9 mouse cellular contexts compared by ENCODE assay signal in the genomic region with DNA sequence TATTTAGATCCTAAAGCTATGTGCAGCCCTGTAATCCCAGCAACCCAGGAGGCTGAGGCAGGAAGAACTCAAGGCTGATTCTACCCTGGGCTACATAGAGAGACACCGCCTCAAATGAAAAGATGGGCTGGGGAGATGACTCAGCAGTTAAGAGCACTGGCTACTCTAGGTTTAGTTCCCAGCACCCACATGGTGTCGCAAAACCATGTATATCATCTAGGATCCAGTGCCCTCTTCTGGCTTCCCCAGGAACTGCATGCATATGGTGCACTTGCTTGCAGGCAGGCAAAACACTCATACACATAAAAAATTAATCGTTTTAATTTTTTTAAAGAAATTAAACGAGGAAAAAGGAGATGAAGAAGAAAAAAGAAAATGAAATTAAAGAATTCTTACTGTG. TPM values are rescaled to one million over a fixed set of nuclear protein-coding genes. Genes with fewer than 3 reads are reported as not detected.
DNase-seq lines count a peak whose midpoint lies in the region; ATAC-seq and TF ChIP-seq lines count a peak whose summit lies in the region.
"Had no signal": no experiment of that assay in that cellular context is flagged by ENCODE, and none has a peak within 500 bp of the region (broad histone marks: within the 10 kb centered on the region; RNA-seq: fewer than 3 reads in every experiment).

No protein-coding gene starts in this region.

- 77% methylated on average over 4 of the region's 4 CpGs for WGBS in heart, embryonic 11.5 days (ENCODE audit: insufficient replicate concordance)
- 90% methylated on average over 4 of the region's 4 CpGs for WGBS in thymus, adult 2 months

- TF ChIP-seq POLR2A in thymus, adult 2 months (IDR thresholded peaks at IDR 0.05; ENCODE audit: control insufficient read depth, extremely low read depth, insufficient read depth, low read length, poor library complexity): no peak

- H3K9ac ChIP-seq in heart, embryonic 11.5 days (ENCODE audit: low read depth, low read length): no peak overlapping the region

- H3K27ac ChIP-seq in heart, embryonic 11.5 days (ENCODE audit: low read depth, low read length): no peak overlapping the region
- H3K27ac ChIP-seq in thymus, adult 2 months (ENCODE audit: control insufficient read depth, insufficient read depth, low read length): no peak overlapping the region

- no peaks in the 10 kb centered on the region for H3K36me3 ChIP-seq in heart, embryonic 11.5 days (ENCODE audit: control insufficient read depth, insufficient read depth, low read length)
- H3K36me3 ChIP-seq in thymus, adult 2 months (ENCODE audit: control insufficient read depth, insufficient read depth, low read length): no peaks in the 10 kb centered on the region

- H3K27me3 ChIP-seq in heart, embryonic 11.5 days (ENCODE audit: control insufficient read depth, insufficient read depth, low read length): no peaks in the 10 kb centered on the region
- H3K27me3 ChIP-seq in thymus, adult 2 months (ENCODE audit: control insufficient read depth, insufficient read depth, low read length): no peaks in the 10 kb centered on the region

- DNase-seq in heart, postnatal 4 days: peak; percentile 12
- peak; percentile 28 for DNase-seq in thymus, adult 2 months
- no peak for DNase-seq in thymus, postnatal 0 days (ENCODE audit: low spot score)
- DNase-seq in kidney, postnatal 4 days: peak; percentile 29 to 30
- DNase-seq in left cerebral cortex, adult 8-10 months (ENCODE audit: low spot score in 2 of 2): no peak
- no peak for DNase-seq in yolk sac, embryonic 10.5 days (ENCODE audit: low spot score)
- DNase-seq: cerebellum, adult 9-10 months had no signal

- no peak overlapping the region for H3K4me2 ChIP-seq in heart, embryonic 11.5 days

- no peak for ATAC-seq in heart, embryonic 11.5 days (replicated peaks; ENCODE audit: insufficient number of reproducible peaks, low FRiP score, low TSS enrichment)
- no peak for ATAC-seq in monocyte, adult 5-6 weeks (replicated peaks; ENCODE audit: insufficient number of reproducible peaks, low FRiP score, low TSS enrichment, poor library complexity, severe bottlenecking)

- H3K4me1 ChIP-seq in heart, embryonic 11.5 days (ENCODE audit: control insufficient read depth, insufficient read depth, low read length): no peaks in the 10 kb centered on the region
- H3K4me1 ChIP-seq in thymus, adult 2 months (replicated peaks; ENCODE audit: control insufficient read depth, insufficient read depth, low read length): no peaks in the 10 kb centered on the region

- no peak overlapping the region for H3K4me3 ChIP-seq in heart, embryonic 11.5 days (ENCODE audit: low read depth, low read length)
- H3K4me3 ChIP-seq in thymus, adult 2 months (ENCODE audit: control insufficient read depth, insufficient read depth, low read length): no peak overlapping the region

- TF ChIP-seq CTCF in thymus, adult 2 months (IDR thresholded peaks at IDR 0.05; ENCODE audit: borderline replicate concordance, control insufficient read depth, extremely low read depth, insufficient read depth, low read length, poor library complexity): no peak

- no peaks in the 10 kb centered on the region for H3K9me3 ChIP-seq in heart, embryonic 11.5 days (replicated peaks; ENCODE audit: control insufficient read depth, low read length)

RNA-seq across cellular contexts. Expression of gene Skap2, which starts 23.7 kb away (rescaled TPM):
- total RNA-seq in heart, postnatal 4 days (2021): 10 to 100 TPM in 1 of 2 experiments, 1 to 10 TPM in 1; 9.5 to 11.8 TPM
- polyA plus RNA-seq in heart, embryonic 11.5 days (2014; fragmentation: Nextera tagmentation; extraction: Ambion mirVana): 16.1 and 16.9 TPM in 2 replicates
- 5.8 and 8.9 TPM in 2 replicates for polyA plus RNA-seq in thymus, adult 2 months (2012; rRNA removed)
- polyA plus RNA-seq in thymus, postnatal 0 days (2015; fragmentation: Nextera tagmentation; extraction: Ambion mirVana): 24.2 and 24.6 TPM in 2 replicates
- 10 to 100 TPM; 14.0 to 20.9 (median 18.5) TPM for total RNA-seq in left cerebral cortex, adult 8-10 months (2022)
- total RNA-seq in monocyte, adult 5-6 weeks (2017): 216 to 281 TPM (median 262 TPM) in 3 replicates

Comparison
In these comparisons a context has a peak if more than half of its experiments do, and no peak if none do; other contexts are left out.
1. DNase-seq: peak in heart, postnatal 4 days (single experiment), thymus, adult 2 months (single experiment) and kidney, postnatal 4 days (2 of 2); none in thymus, postnatal 0 days (single experiment), left cerebral cortex, adult 8-10 months (0 of 2) and yolk sac, embryonic 10.5 days (single experiment).